Mouse (Mus musculus) lung, postnatal 14 days (tissue): ENCODE measurements around the gene E2f8.

ENCODE experiments used
- DNase-seq: peaks from one replicate; pipeline ENCODE4 v3.0.0; 2021

Gene E2f8

DNA sequence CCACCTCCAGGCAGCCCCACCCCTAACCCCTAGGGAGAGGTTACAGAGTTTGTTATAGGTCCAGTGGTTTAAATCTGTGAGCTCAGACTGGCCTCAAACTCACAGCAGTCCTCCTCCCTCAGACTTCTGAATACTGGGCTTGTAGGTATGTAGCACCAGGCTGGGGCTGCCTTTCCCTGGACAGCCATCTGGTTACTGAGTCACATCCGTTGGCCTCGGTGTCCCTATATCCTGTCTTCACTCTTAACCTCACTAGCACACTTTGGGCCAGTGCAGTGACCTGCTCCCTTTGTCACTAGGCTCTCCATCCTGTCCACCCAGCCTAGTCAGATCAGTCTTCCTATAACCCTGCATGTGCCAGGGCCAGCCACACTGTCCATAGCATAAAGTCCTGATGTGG is 7.4 kb upstream of the E2f8 start:
- no peak for DNase-seq

- no peak for DNase-seq
These were observed 6.6 kb upstream of the E2f8 start for GRCm38 (mm10) chr7:48887973-48888372.

DNA sequence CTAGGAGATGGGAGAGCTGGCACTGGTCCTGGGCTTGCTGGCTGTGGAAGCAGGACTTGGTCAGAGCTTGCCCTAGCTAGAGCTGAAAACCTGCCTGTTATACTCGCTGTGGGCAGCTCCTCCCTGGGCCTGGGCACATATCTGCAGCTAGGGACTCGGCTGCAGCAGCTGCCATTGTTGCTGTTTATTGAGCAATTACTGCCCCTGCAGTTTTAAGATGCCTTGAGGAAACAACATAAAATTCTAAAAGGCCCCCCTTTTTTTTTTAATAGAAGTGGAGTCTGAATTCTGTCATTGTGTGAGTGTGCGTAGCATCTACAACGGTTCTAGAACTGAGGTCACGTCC is 2.8 kb upstream of the E2f8 start:
- no peak for DNase-seq

GRCm38 (mm10) chr7:48883525-48884265 is 2.3 kb upstream of the E2f8 start:
- DNase-seq, result no peak

DNA sequence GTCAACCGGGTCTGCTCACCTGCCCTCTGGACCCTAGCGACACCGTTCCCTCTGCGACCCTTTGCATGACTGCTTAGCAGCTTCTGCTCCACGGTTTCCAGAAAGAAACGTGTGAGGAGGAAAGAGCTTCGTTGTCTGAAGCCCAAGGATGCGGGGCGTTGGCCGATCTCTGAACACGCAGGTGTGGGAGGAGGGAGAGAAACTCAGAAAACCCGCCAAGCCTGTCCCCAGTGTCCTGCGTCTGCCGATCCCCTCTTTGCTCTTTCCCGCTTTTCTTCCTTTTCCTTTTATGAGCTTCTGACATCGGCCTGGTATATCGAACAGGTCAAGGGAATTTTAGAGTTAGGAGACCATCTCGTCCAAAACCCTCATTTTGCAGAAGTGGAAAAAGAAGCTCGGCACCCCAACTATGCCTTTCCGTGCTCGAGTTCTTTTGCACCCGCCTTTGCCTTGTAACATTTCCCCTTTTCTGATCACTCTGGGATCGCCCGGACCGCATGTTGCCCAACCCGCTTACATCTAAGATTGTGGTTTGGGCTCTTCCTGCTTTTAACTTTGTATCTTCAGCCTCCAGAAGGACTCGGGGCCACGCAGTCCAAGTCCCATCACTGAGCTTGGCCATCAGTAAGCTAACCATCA is 694 bp upstream of the E2f8 start:
- peak; percentile 22 for DNase-seq

- peak; percentile 96 for DNase-seq
These were observed 560 bp downstream of the E2f8 start for GRCm38 (mm10) chr7:48880591-48881481.

DNA sequence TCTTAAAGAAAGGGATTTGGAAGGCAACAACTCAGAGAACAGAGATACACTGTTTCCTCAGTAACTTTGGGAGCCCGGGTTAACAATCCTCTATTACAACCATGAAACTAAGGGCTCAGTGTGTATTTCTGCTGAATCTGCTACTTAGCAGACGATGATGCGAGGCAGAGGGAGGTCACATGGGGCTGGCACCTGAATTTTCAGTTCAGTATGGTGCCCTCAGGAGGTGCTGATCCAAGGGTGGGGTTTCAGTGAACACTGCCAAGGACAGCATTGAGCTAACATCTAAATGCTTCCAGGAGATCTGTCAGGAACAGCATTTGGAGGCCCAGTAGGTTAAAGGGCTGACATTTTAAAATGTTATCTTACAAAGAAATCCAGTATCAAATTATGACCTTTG is 1.8 kb downstream of the E2f8 start:
- no peak for DNase-seq

DNA sequence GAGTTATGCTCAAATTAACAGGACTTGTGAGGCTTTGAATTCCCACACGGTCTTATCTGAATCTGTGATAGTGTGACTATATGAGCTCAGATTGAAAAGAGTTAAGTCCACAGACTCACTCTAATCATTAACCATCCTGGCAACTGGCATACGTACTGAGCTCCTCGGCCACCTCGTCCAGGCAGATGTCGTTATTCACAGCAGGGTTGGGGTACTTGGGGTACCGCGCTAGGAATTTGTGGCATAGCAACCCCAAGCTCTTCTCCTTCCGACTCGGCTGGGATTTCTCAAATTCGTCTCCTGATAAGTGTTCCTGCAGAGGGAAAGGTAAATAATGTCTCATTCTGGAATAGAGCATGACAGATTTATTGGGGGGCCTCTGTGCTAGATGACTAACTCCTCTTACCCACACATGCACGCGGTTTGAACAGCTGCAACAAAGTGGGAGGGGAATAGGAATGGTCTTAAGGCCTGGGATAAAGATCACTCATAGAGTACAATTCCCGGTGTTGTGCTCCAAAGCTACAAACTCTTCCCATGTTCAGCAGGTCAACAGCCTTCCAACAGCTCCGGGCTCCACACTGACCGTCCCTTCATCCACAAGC is 3.5 kb downstream of the E2f8 start:
- no peak for DNase-seq

- DNase-seq, result peak; percentile 61
These were observed 4.9 kb downstream of the E2f8 start for GRCm38 (mm10) chr7:48876526-48876925.

- DNase-seq, result no peak
These were observed 6.3 kb downstream of the E2f8 start for GRCm38 (mm10) chr7:48875096-48875495.

DNA sequence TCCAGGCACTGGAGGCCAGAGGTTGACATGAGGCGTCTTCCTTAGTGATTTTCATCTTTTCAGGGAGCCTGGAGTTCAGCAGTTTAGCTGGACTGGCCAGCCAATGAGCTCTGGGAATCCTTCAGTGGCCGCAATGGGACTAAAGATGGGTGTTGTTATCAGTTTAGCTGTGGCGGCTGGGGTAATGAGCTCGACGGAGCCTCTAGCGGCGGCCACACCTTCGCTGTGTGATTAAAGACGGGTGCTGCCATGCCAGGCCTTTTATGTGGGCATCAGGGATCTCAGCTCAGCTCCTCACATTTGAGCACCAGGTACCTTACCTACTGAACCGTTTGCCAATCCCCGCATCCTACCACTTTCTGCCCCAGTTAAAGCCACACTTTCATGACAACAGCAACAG is 10.1 kb downstream of the E2f8 start:
- DNase-seq, result no peak

DNA sequence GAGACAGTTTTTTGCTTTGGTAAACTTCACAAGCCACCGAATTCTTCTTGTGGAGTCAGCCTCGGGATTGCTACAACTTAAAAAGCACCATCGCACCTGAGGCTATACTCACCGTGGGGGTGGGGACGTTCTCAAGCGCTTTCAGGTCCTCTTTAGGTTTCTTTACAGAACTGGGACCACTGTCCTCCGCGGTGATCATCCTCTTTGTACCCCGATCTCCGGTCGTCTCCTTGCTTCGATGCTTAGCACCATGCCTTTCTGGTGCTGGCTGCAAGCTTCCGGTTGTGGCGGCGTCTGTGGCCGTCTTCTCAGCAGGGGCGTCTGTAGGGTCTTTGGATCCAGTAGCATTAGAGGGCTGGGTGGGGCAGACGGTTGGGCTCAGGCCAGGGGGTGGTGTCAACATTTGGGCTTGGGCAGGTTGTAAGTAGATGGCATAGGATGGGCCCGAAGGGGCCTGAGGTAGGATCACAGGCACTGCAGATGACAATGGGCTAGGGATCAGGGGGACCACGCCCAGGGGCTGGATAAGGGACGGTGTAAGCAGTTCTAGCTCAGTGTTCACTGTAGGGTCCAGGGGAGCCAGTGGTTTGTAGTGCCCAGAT is 10.7 kb downstream of the E2f8 start:
- no peak for DNase-seq

GRCm38 (mm10) chr7:48870144-48870543 is 11.3 kb downstream of the E2f8 start:
- no peak for DNase-seq

- no peak for DNase-seq
These were observed 13.8 kb downstream of the E2f8 start for GRCm38 (mm10) chr7:48867576-48867975.

GRCm38 (mm10) chr7:48864671-48865458 is 16.5 kb downstream of the E2f8 start:
- DNase-seq, result no peak

DNA sequence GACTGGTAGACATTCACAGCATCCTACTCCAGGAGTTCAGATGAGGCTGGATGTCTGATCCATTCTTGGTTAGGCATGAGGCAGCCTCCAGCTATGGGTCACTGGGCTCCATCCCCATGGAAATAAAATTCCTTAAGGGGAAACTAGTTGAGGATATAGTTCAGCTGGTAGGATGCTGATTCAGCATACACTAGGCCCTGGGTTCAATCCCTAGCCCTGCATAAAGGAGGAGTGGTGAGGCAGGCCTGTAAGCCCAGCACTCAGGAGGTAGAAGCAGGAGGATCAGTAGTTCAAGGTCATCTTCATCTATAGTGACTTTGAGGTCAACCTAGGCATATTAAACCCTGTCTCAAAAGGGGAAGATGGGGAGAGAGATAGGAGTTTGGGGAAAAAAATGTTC is 17.2 kb downstream of the E2f8 start:
- no peak for DNase-seq

- DNase-seq, result no peak
These were observed 19.6 kb downstream of the E2f8 start for GRCm38 (mm10) chr7:48861796-48862195.

DNA sequence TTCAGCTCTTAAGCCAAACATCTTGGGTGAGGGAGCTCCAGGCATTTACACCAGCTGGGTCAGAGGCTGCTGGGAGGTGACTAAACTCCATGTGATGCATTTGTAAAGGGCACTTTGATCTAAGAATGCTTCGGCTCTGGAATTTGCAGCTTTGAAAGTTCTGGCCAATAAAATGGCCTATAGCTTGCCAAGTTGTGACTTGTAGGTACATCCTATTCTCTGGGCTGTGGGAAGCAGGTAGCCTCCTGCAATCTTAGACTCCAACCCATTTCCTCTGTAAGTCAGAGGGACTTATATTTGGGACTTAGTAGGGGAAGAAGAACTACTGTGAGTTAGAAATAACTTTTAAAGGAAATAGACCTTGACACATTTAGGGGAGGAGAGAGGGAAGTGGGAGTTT is 20.4 kb downstream of the E2f8 start:
- DNase-seq, result no peak

- no peak for DNase-seq
These were observed 22.0 kb downstream of the E2f8 start for GRCm38 (mm10) chr7:48859362-48859761.

DNA sequence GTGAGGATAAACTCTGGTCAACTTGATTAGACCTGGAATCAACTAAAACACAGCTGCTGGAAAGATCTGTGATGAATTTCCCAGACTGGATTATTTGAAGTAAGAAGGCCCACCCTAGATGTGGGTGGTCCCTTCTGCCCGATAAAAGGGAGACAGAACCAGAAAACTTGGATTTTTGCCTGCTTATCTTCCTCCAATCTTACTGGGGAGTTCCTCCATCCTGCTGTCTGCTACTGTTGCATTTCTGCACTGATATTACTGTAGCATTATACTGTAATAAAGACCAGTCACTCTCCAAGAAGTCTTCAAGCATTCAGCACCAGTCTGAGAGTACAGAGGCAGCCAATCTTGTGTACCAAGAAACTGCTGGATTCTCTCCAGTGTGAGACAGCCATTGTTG is 23.1 kb downstream of the E2f8 start:
- no peak for DNase-seq

GRCm38 (mm10) chr7:48855461-48855860 is 25.9 kb downstream of the E2f8 start:
- no peak for DNase-seq

- DNase-seq, result no peak
These were observed 27.9 kb downstream of the E2f8 start for GRCm38 (mm10) chr7:48853496-48853895.
